Mouse (Mus musculus): ENCODE measurements around the gene Fgfr2.

DNA sequence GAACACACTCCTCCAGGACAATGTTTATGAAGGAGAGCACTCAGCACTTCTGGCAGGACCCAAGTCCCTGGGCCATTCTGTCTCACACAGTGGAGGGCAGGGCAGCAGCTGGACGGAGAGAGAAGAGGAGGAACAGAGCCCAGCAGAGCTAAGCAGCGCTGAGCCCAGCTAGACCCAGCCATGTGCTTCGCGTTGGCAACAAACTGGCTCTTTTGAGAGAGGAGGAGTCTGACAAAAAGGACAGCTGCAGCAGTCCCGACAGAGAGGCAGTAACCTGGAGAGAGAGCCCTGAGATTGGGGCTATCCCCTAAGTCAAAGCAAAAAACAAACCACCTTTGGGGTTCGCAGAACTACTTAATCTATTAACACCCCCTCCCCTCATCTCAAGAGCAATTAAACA is 312.8 kb downstream of the Fgfr2 start:
- TF ChIP-seq CTCF (conservative IDR thresholded peaks at IDR 0.05; ENCODE audit: low read length) (no peak), POU5F1 (IDR thresholded peaks at IDR 0.05; ENCODE audit: borderline replicate concordance, low read length) (no peak)

Data from E14TG2a.4 (cell line).